Mouse (Mus musculus): ENCODE data around the gene Car11. TPM values are rescaled to one million over a fixed set of nuclear protein-coding genes. Genes with fewer than 3 reads are reported as not detected.

Car11 gene
- polyA plus RNA-seq, 1 experiment from 2014 or later = 7.5 TPM

DNA sequence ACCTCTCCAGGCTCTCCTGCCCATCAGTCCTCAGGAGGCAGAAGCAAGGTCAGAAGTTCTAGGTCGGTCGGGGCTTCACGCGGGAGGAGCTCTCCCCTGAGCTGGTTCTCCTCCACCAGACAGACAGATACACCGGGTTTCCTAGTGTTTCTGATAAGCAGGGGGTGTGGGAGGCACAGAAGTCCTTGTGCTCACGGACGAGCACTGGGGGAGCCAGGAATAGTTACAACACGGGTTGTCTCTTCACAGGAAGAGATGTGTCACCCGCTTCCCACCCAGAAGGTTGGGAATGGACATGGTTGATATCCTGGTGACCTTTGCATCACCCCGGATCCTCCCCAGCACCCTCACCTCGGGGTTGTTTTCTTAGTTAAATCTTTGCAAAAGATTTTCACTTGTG, 9.8 kb upstream of the Car11 start:
- no peak overlapping the region for H3K4me2 ChIP-seq (ENCODE audit: low read length)
- no peaks in the 10 kb centered on the region for H3K36me3 ChIP-seq (ENCODE audit: insufficient read depth, low read length)
- DNase-seq (ENCODE audit: low spot score) (no peak), ATAC-seq (replicated peaks; ENCODE audit: low FRiP score, low read depth) (no peak)
- H3K4me1 ChIP-seq (replicated peaks; ENCODE audit: insufficient read depth, low read length) = 0 out of 2 replicates have a peak, but pooled peaks cover 8% of the 10 kb centered on the region
- no peaks in the 10 kb centered on the region for H3K9me3 ChIP-seq (replicated peaks; ENCODE audit: low read length)
- H3K27me3 ChIP-seq (ENCODE audit: insufficient read depth, low read length) = no peaks in the 10 kb centered on the region
- TF ChIP-seq CTCF (IDR thresholded peaks at IDR 0.05; ENCODE audit: low read depth) = no peak
- H3K27ac ChIP-seq = no peak overlapping the region
- H3K4me3 ChIP-seq (replicated peaks; ENCODE audit: low read depth, low read length) = no peak overlapping the region
- 29% methylated on average over 11 of the region's 11 CpGs for WGBS
- H3K9ac ChIP-seq (ENCODE audit: low read depth, low read length) = 0 out of 2 replicates have a peak overlapping the region, but pooled peaks have one; percentile 20

DNA sequence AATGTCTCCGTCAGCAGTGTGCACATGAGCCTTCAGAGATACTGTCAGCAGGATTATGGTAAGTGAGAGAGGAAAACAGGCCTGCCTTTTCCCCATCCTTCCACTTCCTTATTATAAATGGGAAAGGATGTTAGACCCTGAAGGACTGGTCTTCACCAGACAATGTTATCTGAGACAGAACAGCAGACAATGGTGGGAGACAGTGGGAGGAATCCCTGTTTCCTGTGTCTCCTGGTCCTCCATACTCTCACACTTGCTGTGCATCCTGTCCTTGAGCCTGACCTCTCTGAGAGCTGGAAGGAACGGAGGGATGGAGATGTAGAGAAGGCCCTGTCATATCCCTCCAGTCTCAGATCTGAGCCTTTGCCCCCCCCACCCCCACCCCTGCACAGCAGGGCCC, 7.3 kb upstream of the Car11 start:
- no peak for ATAC-seq (replicated peaks; ENCODE audit: low FRiP score, low read depth)
- Histone ChIP-seq H3K4me1 (replicated peaks; ENCODE audit: insufficient read depth, low read length) (0 out of 2 replicates have a peak, but pooled peaks cover 3% of the 10 kb centered on the region), H3K27me3 (ENCODE audit: insufficient read depth, low read length) (no peaks in the 10 kb centered on the region), H3K9me3 (replicated peaks; ENCODE audit: low read length) (no peaks in the 10 kb centered on the region), H3K4me3 (replicated peaks; ENCODE audit: low read depth, low read length) (no peak overlapping the region), H3K36me3 (ENCODE audit: insufficient read depth, low read length) (no peaks in the 10 kb centered on the region), H3K4me2 (ENCODE audit: low read length) (no peak overlapping the region), H3K27ac (no peak overlapping the region), H3K9ac (ENCODE audit: low read depth, low read length) (no peak overlapping the region)
- WGBS = 62% methylated on average over 2 of the region's 2 CpGs
- no peak for DNase-seq (ENCODE audit: low spot score)
- TF ChIP-seq CTCF (IDR thresholded peaks at IDR 0.05; ENCODE audit: low read depth) = no peak

DNA sequence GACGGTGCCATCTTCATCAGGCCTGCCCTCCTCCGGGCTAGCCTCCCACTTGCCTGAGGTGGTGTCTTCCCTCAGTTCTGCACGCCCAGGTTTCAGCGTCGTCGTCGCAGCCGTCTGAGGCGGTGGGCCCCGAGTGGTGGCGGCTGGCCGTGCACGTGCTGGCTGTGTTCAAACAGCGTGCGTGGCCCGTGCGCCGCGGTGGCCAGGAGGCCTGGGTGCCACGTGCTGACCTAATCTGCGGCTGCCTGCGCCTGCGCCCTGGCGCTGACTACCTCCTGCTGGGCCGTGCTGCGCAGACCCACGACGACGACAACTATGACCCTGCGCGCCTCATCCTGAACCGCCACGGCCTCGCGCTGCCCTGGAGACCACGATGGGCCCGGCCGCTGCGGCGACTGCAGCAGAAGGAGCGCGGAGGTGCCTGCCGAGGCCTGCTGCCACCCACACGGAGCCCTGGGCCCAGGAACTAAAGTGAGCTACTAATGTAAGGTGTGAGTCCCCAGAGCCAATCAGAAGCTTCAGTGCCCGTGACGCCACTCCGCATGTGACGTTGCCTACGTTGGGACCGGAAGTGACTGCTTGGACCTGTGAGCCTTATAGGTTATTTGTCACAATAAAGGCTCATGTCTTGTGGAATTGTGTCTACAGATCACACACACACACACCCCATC, 5.6 kb upstream of the Car11 start, which contains the start of gene Sec1:
TSS of gene Sec1 (minus strand) at position 482 of the 671 bp plus-strand sequence.
- no peak for ATAC-seq (replicated peaks; ENCODE audit: low FRiP score, low read depth)
- Histone ChIP-seq H3K9ac (ENCODE audit: low read depth, low read length) (no peak within 1 kb of the TSS), H3K27ac (no peak within 1 kb of the TSS), H3K9me3 (replicated peaks; ENCODE audit: low read length) (no peaks in the 10 kb centered on the region), H3K4me1 (replicated peaks; ENCODE audit: insufficient read depth, low read length) (0 out of 2 replicates have a peak, but pooled peaks cover 3% of the 10 kb centered on the region), H3K27me3 (ENCODE audit: insufficient read depth, low read length) (peaks cover 5% of the 10 kb centered on the region; the same call in 1 of the 2 replicates), H3K4me3 (replicated peaks; ENCODE audit: low read depth, low read length) (no peak within 1 kb of the TSS), H3K36me3 (ENCODE audit: insufficient read depth, low read length) (no peaks in the 10 kb centered on the region), H3K4me2 (ENCODE audit: low read length) (no peak within 1 kb of the TSS)
- no peak for TF ChIP-seq CTCF (IDR thresholded peaks at IDR 0.05; ENCODE audit: low read depth)
- WGBS = 92% methylated on average over 50 of the region's 50 CpGs
- DNase-seq (ENCODE audit: low spot score) = no peak

DNA sequence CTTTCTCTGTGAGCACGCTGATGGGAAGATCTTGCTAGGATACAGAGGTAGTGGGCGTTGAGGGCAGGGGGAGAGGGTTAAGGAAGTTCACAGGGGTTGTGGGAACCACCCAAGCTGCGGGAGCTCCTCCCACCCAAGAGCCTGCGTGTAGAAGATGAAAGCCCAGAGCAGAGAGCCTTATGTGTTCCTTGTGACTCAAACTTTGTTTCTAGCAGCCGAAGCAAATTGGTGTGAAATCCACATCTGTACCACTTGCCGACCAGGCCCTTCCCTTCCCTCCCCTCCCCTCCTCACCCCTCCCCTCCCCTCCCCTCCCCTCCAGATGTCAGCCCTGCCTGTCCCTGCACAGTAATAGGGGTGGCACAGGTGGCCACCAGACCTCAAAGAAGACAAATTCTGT, 4.5 kb upstream of the Car11 start:
- Histone ChIP-seq H3K27me3 (ENCODE audit: insufficient read depth, low read length) (peaks cover 11% of the 10 kb centered on the region), H3K9ac (ENCODE audit: low read depth, low read length) (no peak overlapping the region), H3K36me3 (ENCODE audit: insufficient read depth, low read length) (no peaks in the 10 kb centered on the region), H3K4me3 (replicated peaks; ENCODE audit: low read depth, low read length) (no peak overlapping the region), H3K4me2 (ENCODE audit: low read length) (no peak overlapping the region), H3K4me1 (replicated peaks; ENCODE audit: insufficient read depth, low read length) (peaks cover 3% of the 10 kb centered on the region), H3K9me3 (replicated peaks; ENCODE audit: low read length) (no peaks in the 10 kb centered on the region), H3K27ac (no peak overlapping the region)
- 11% methylated on average over 6 of the region's 6 CpGs for WGBS
- no peak for TF ChIP-seq CTCF (IDR thresholded peaks at IDR 0.05; ENCODE audit: low read depth)
- DNase-seq (ENCODE audit: low spot score) (no peak), ATAC-seq (replicated peaks; ENCODE audit: low FRiP score, low read depth) (no peak)

DNA sequence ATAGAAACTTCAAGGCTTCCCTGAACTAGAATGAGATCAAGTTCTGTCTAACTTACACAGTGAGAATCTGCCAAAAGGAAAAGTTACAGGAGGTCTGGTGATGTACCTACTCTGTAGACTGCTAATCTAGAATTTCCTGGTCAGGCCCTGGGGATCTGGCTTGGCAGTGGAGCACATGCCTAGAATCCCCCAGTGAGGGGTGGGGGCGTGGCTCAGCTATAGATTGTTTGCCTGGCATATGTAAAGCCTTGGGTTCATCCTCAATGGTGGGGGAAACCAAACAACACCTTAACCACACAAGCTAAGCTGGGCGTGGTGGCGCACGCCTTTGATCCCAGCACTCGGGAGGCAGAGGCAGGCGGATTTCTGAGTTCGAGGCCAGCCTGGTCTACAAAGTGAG, 1.7 kb upstream of the Car11 start:
- WGBS = 87% methylated on average over 6 of the region's 7 CpGs
- H3K9ac ChIP-seq (ENCODE audit: low read depth, low read length) = no peak overlapping the region
- TF ChIP-seq CTCF (IDR thresholded peaks at IDR 0.05; ENCODE audit: low read depth) = no peak
- H3K9me3 ChIP-seq (replicated peaks; ENCODE audit: low read length) = no peaks in the 10 kb centered on the region
- H3K27me3 ChIP-seq (ENCODE audit: insufficient read depth, low read length) = peaks cover 16% of the 10 kb centered on the region
- H3K36me3 ChIP-seq (ENCODE audit: insufficient read depth, low read length) = no peaks in the 10 kb centered on the region
- DNase-seq (ENCODE audit: low spot score) = no peak
- no peak overlapping the region for H3K27ac ChIP-seq
- no peak overlapping the region for H3K4me2 ChIP-seq (ENCODE audit: low read length)
- H3K4me3 ChIP-seq (replicated peaks; ENCODE audit: low read depth, low read length) = no peak overlapping the region
- H3K4me1 ChIP-seq (replicated peaks; ENCODE audit: insufficient read depth, low read length) = peaks cover 7% of the 10 kb centered on the region
- ATAC-seq (replicated peaks; ENCODE audit: low FRiP score, low read depth) = no peak

DNA sequence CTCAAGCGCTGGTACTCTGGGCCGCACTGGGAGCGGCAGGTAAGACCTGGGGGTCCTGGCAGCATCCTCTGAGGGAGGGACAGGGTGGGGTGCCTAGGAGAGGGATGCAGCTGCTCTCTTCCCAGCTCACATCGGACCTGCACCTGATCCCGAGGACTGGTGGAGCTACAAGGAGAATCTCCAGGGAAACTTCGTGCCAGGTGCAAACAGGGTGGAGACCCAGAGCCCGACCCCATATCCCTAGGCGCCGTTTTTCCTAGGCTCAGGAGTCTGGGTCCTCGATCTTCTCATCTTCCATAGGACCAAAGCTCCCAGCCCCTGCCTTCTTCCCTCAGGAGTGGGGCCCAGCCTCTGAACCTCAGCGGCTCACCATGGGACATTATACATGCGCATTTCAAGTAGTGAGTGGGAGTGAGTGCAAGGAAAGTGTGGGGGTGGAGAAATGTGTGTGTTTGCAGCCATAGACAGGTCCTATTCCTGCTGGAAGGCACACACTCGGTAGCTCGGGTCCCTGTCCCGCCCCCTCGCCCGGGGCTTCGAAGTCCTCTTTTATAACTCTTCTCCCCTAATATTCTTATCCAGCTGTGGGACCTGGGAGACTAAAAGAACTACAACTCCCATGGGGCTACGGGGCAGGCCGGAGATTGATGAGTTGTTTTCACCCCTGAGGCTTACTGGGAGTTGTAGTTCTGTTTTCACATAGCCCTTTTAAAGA, 815 bp downstream of the Car11 start:
- no peaks in the 10 kb centered on the region for H3K36me3 ChIP-seq (ENCODE audit: insufficient read depth, low read length)
- under 1% methylated on average over 20 of the region's 20 CpGs for WGBS
- H3K4me2 ChIP-seq (ENCODE audit: low read length) = peak overlapping the region; percentile 58
- H3K4me1 ChIP-seq (replicated peaks; ENCODE audit: insufficient read depth, low read length) = peaks cover 7% of the 10 kb centered on the region
- TF ChIP-seq CTCF (IDR thresholded peaks at IDR 0.05; ENCODE audit: low read depth) = no peak
- peak; percentile 95 for DNase-seq (ENCODE audit: low spot score)
- ATAC-seq (replicated peaks; ENCODE audit: low FRiP score, low read depth) = no peak
- peak overlapping the region; percentile 36 for H3K9ac ChIP-seq (ENCODE audit: low read depth, low read length)
- H3K4me3 ChIP-seq (replicated peaks; ENCODE audit: low read depth, low read length) = peak overlapping the region; percentile 25
- peaks cover 16% of the 10 kb centered on the region for H3K27me3 ChIP-seq (ENCODE audit: insufficient read depth, low read length)
- H3K27ac ChIP-seq = no peak overlapping the region
- no peaks in the 10 kb centered on the region for H3K9me3 ChIP-seq (replicated peaks; ENCODE audit: low read length)

Data from kidney, postnatal 0 days (tissue).